Mouse (Mus musculus) myocyte (in vitro differentiated cells): ENCODE measurements around the gene Ccdc42.

Experiments
- CEBPB ChIP-seq: IDR thresholded peaks from 2 replicates; pipeline ENCODE4 v1.6.1; 2011; ENCODE audit warnings: mild to moderate bottlenecking, moderate library complexity; ENCODE audit not compliant: poor library complexity, insufficient read depth, severe bottlenecking
- E2F4 ChIP-seq: IDR thresholded peaks from one replicate; pipeline ENCODE4 v1.6.1; 2011; ENCODE audit warnings: mild to moderate bottlenecking, control low read depth, moderate library complexity; ENCODE audit not compliant: insufficient read depth
- MAX ChIP-seq: IDR thresholded peaks from one replicate; pipeline ENCODE4 v1.6.1; 2011; ENCODE audit warnings: low read depth, mild to moderate bottlenecking, control low read depth
- MYOD1 ChIP-seq, 3 experiments: IDR thresholded peaks; one replicate each; pipeline ENCODE4 v1.6.1; 2011; ENCODE audit warnings: control low read depth in 2 of 3, low read depth in 2 of 3, mild to moderate bottlenecking in 2 of 3, moderate library complexity in 1 of 3; ENCODE audit not compliant: insufficient read length in 2 of 3, control insufficient read depth in 1 of 3
- MYOG ChIP-seq, 3 experiments: IDR thresholded peaks; one replicate each; pipeline ENCODE4 v1.6.1; 2011; ENCODE audit warnings: control low read depth in 2 of 3, low read depth in 2 of 3, mild to moderate bottlenecking in 2 of 3; ENCODE audit not compliant: insufficient read length in 2 of 3, control insufficient read depth in 1 of 3, insufficient read depth in 1 of 3
- POLR2A ChIP-seq: IDR thresholded peaks from one replicate; pipeline ENCODE4 v1.6.1; 2011; ENCODE audit warnings: low read depth, mild to moderate bottlenecking, control low read depth, moderate library complexity; ENCODE audit not compliant: insufficient read length
- POLR2AphosphoS2 ChIP-seq: IDR thresholded peaks from one replicate; pipeline ENCODE4 v1.6.1; 2011; ENCODE audit warnings: low read depth, control low read depth; ENCODE audit not compliant: insufficient read length
- REST ChIP-seq: IDR thresholded peaks from one replicate; pipeline ENCODE4 v1.6.1; 2011; ENCODE audit warnings: mild to moderate bottlenecking, control low read depth, moderate library complexity; ENCODE audit not compliant: insufficient read depth, insufficient read length
- SRF ChIP-seq: IDR thresholded peaks from one replicate; pipeline ENCODE4 v1.6.1; 2011; ENCODE audit warnings: low read depth; ENCODE audit not compliant: control insufficient read depth, insufficient read length
- TCF12 ChIP-seq: IDR thresholded peaks from one replicate; pipeline ENCODE4 v1.6.1; 2011; ENCODE audit warnings: mild to moderate bottlenecking, control low read depth; ENCODE audit not compliant: poor library complexity, insufficient read depth, severe bottlenecking
- TCF3 ChIP-seq: IDR thresholded peaks from one replicate; pipeline ENCODE4 v1.6.1; 2011; ENCODE audit warnings: low read depth, control low read depth; ENCODE audit not compliant: insufficient read length
- USF1 ChIP-seq: IDR thresholded peaks from one replicate; pipeline ENCODE4 v1.6.1; 2011; ENCODE audit warnings: low read depth, mild to moderate bottlenecking, control low read depth, moderate library complexity

DNA sequence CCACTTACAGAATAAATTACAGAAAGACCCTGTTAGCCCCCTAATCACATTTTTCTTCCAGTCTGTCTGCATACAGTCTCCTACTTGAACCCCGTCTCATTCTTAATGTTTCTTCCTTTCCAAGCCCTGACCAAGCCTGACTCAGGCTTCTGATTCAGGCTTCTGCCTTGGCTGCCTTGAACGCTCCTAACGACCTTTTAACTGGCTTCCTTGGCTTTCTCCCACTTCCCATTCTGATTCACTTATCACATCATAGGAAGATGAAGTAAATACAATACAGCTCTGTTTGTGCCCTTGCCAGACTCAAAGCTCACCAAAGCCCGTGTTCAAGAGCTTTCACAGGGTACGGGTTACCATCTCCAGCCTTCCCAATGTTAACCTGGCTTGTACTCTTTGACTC is 54.5 kb downstream of the Ccdc42 start:
- TF ChIP-seq POLR2A, result no peak
- TF ChIP-seq TCF12, result no peak
- no peak for TF ChIP-seq MYOD1 (IDR thresholded peaks at IDR 0.05; ENCODE audit: control insufficient read depth in 1 of 3, insufficient read length in 2 of 3, low read depth in 2 of 3)
- no peak for TF ChIP-seq TCF3
- TF ChIP-seq MAX, result no peak
- no peak for TF ChIP-seq MYOG (IDR thresholded peaks at IDR 0.05; ENCODE audit: control insufficient read depth in 1 of 3, insufficient read depth in 1 of 3, insufficient read length in 2 of 3, low read depth in 2 of 3)
- no peak for TF ChIP-seq CEBPB
- TF ChIP-seq E2F4, result no peak
- no peak for TF ChIP-seq USF1
- TF ChIP-seq POLR2AphosphoS2, result no peak
- TF ChIP-seq SRF, result no peak
- TF ChIP-seq REST, result no peak
